Mouse (Mus musculus) macrophage (primary cell): ENCODE data around the gene Phf2. TPM values are rescaled to one million over a fixed set of nuclear protein-coding genes. Genes with fewer than 3 reads are reported as not detected.

Experiments used
- H3K27ac ChIP-seq: fragments of 350-480 bp; formaldehyde crosslinking; 2 replicates; pipeline ENCODE4 v1.9.0; 2021
- H3K36me3 ChIP-seq: fragments of 350-480 bp; formaldehyde crosslinking; 2 replicates; pipeline ENCODE4 v1.9.0; 2021; ENCODE audit errors: inconsistent target
- H3K4me3 ChIP-seq: fragments of 350-480 bp; formaldehyde crosslinking; 2 replicates; pipeline ENCODE4 v1.9.0; 2021; ENCODE audit errors: inconsistent target
- H3K79me2 ChIP-seq: fragments of 350-480 bp; formaldehyde crosslinking; 2 replicates; pipeline ENCODE4 v1.9.0; 2021; ENCODE audit errors: inconsistent target
- WGBS: methylation state at CpG from one replicate; pipeline ENCODE4 v1.1.7; 2026; ENCODE audit warnings: inconsistent platforms; ENCODE audit not compliant: missing documents; 5-methylcytosine and 5-hydroxymethylcytosine counted together
- polyA plus RNA-seq: library from polyadenylated mRNA; stranded (reverse); fragments of 250-400 nt; gene quantifications from 3 replicates; pipeline ENCODE4 v1.2.4, GENCODE M21; 2018; ENCODE audit warnings: inconsistent platforms

The Phf2 gene
- polyA plus RNA-seq, 1 experiment from 2014 or later: 20.4 TPM

- Histone ChIP-seq H3K79me2 (no peaks in the 10 kb centered on the region), H3K4me3 (no peak overlapping the region), H3K27ac (no peak overlapping the region), H3K36me3 (no peaks in the 10 kb centered on the region)
- 87% methylated on average over 10 of the region's 11 CpGs for WGBS
Observed at GRCm38 (mm10) chr13:48768109-48768508, 102.8 kb downstream of the Phf2 start.

- Histone ChIP-seq H3K27ac (no peak overlapping the region), H3K4me3 (no peak overlapping the region), H3K36me3 (no peaks in the 10 kb centered on the region), H3K79me2 (no peaks in the 10 kb centered on the region)
- WGBS: 70% methylated on average over 11 of the region's 11 CpGs
Observed at GRCm38 (mm10) chr13:48763701-48764245, 107.1 kb downstream of the Phf2 start.

GRCm38 (mm10) chr13:48760855-48761436 lies 110.0 kb downstream of the Phf2 start:
- WGBS: 89% methylated on average over 8 of the region's 8 CpGs
- H3K36me3 ChIP-seq: no peaks in the 10 kb centered on the region
- no peaks in the 10 kb centered on the region for H3K79me2 ChIP-seq
- H3K4me3 ChIP-seq: no peak overlapping the region
- no peak overlapping the region for H3K27ac ChIP-seq

DNA sequence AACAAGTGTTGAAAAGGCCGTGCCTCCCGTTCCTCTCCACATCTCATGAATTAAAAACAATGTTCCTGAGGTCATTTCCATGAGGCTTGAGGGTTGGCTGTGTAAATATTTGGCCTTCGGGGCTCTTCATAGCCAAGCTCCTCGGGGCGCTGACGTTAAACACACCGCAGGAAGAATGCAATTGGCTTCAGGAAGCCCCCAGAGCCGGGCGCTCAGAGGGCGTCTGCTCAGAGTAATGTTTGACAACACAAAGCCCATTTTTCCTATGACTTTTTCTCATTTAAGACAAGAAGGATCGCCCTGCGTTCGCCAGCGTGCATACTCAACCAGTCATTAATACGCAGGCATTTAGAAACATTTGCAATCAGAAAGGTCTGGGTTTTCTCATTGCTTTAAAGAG lies 114.2 kb downstream of the Phf2 start:
- H3K36me3 ChIP-seq: no peaks in the 10 kb centered on the region
- H3K79me2 ChIP-seq: no peaks in the 10 kb centered on the region
- no peak overlapping the region for H3K27ac ChIP-seq
- WGBS: 60% methylated on average over 15 of the region's 15 CpGs
- no peak overlapping the region for H3K4me3 ChIP-seq

Other genes starting within 250 kb of the Phf2 start
- gene Ptpdc1, start 245.5 kb downstream of the Phf2 start, polyA plus RNA-seq: 0.29 to 1.3 TPM (median 0.57 TPM) in 3 replicates
- not detected in 3 replicates for gene Barx1, start 208.1 kb downstream of the Phf2 start, polyA plus RNA-seq
- gene Fam120a, start 96.9 kb upstream of the Phf2 start, polyA plus RNA-seq: 112 to 164 TPM (median 125 TPM) in 3 replicates